Mouse (Mus musculus) liver, adult 2 months (tissue): Measurements from ENCODE around the gene Calhm4. TPM values are rescaled to one million over a fixed set of nuclear protein-coding genes. Genes with fewer than 3 reads are reported as not detected.

Experiments
- DNase-seq: peaks from one replicate; pipeline ENCODE4 v3.0.0-alpha.2; 2011; ENCODE audit warnings: low read depth, low spot score; ENCODE audit errors: extremely low read depth
- H3K27ac ChIP-seq: fragments of 200-500 bp; replicated peaks from 2 replicates; pipeline ENCODE4 v1.5.1; 2012; ENCODE audit warnings: low read depth, mild to moderate bottlenecking, control low read depth, inconsistent platforms, low read length; ENCODE audit not compliant: insufficient read depth
- H3K27me3 ChIP-seq: fragments of 200-500 bp; 2 replicates; pipeline ENCODE4 v1.6.1; 2012; ENCODE audit warnings: mild to moderate bottlenecking, moderate library complexity, low read length, inconsistent platforms; ENCODE audit not compliant: control insufficient read depth, insufficient read depth
- H3K36me3 ChIP-seq: fragments of 200-500 bp; 2 replicates; pipeline ENCODE4 v1.6.1; 2012; ENCODE audit warnings: low read length, inconsistent platforms; ENCODE audit not compliant: control insufficient read depth, insufficient read depth
- H3K4me1 ChIP-seq: fragments of 200-500 bp; 2 replicates; pipeline ENCODE4 v1.6.1; 2011; ENCODE audit warnings: low read length; ENCODE audit not compliant: control insufficient read depth, insufficient read depth
- H3K4me3 ChIP-seq: fragments of 200-500 bp; 2 replicates; pipeline ENCODE4 v1.5.1; 2011; ENCODE audit warnings: low read depth, mild to moderate bottlenecking, control low read depth, low read length, moderate library complexity; ENCODE audit not compliant: insufficient read depth
- H3K79me2 ChIP-seq: fragments of 200-500 bp; 2 replicates; pipeline ENCODE4 v1.6.1; 2012; ENCODE audit warnings: inconsistent platforms, mild to moderate bottlenecking, low read length, moderate library complexity; ENCODE audit not compliant: control insufficient read depth, insufficient read depth
- H3K9ac ChIP-seq: fragments of 200-500 bp; 2 replicates; pipeline ENCODE4 v1.6.1; 2012; ENCODE audit warnings: low read depth, mild to moderate bottlenecking, control low read depth, inconsistent platforms, low read length
- CTCF ChIP-seq: fragments of 200-500 bp; IDR thresholded peaks from 2 replicates; pipeline ENCODE4 v1.5.1; 2011; ENCODE audit warnings: low read depth, low read length, control low read depth
- POLR2A ChIP-seq: fragments of 200-500 bp; IDR thresholded peaks from 2 replicates; pipeline ENCODE4 v1.6.1; 2011; ENCODE audit warnings: low read length, control low read depth; ENCODE audit not compliant: insufficient read depth; ENCODE audit errors: extremely low read depth
- WGBS: fragments of 180-500 bp; shearing (Covaris S2); methylation state at CpG from one replicate; pipeline ENCODE4 v1.1.7; 2018; 5-methylcytosine and 5-hydroxymethylcytosine counted together
- polyA plus RNA-seq: library from polyadenylated mRNA; depleted of rRNA; stranded (reverse); fragments of >200 nt; gene quantifications from 2 replicates; pipeline ENCODE4 v1.2.3, GENCODE M21; 2012; rRNA removed
- total RNA-seq: library from RNA; depleted of rRNA; stranded (reverse); fragments of >200 nt; gene quantifications from 2 replicates; pipeline ENCODE4 v1.2.3, GENCODE M21; 2014; rRNA removed

Calhm4 gene
- total RNA-seq (not detected in 2 replicates), polyA plus RNA-seq (not detected in 2 replicates)

- H3K79me2 ChIP-seq = no peaks in the 10 kb centered on the region
- 79% methylated on average over 5 of the region's 5 CpGs for WGBS
- H3K27ac ChIP-seq = no peak within 1 kb of the TSS
- H3K4me1 ChIP-seq = no peaks in the 10 kb centered on the region
- H3K9ac ChIP-seq = no peak within 1 kb of the TSS
- no peak within 1 kb of the TSS for H3K4me3 ChIP-seq
- H3K36me3 ChIP-seq = no peaks in the 10 kb centered on the region
- TF ChIP-seq POLR2A (no peak), CTCF (no peak)
- DNase-seq = no peak
- no peaks in the 10 kb centered on the region for H3K27me3 ChIP-seq
These were observed at the start of gene Calhm4 for GRCm38 (mm10) chr10:34044210-34044609. Calhm4 (minus strand) TSS chr10:34044310.

GRCm38 (mm10) chr10:34091888-34092287, 47.8 kb upstream of the Calhm4 start:
- Histone ChIP-seq H3K9ac (no peak overlapping the region), H3K79me2 (no peaks in the 10 kb centered on the region), H3K27me3 (no peaks in the 10 kb centered on the region), H3K4me1 (no peaks in the 10 kb centered on the region), H3K36me3 (no peaks in the 10 kb centered on the region), H3K27ac (no peak overlapping the region), H3K4me3 (no peak overlapping the region)
- 70% methylated on average over 5 of the region's 5 CpGs for WGBS
- TF ChIP-seq CTCF (no peak), POLR2A (no peak)
- DNase-seq = no peak

GRCm38 (mm10) chr10:34090481-34090880, 46.4 kb upstream of the Calhm4 start:
- Histone ChIP-seq H3K27me3 (no peaks in the 10 kb centered on the region), H3K36me3 (no peaks in the 10 kb centered on the region), H3K27ac (no peak overlapping the region), H3K4me3 (no peak overlapping the region), H3K79me2 (no peaks in the 10 kb centered on the region), H3K9ac (no peak overlapping the region), H3K4me1 (no peaks in the 10 kb centered on the region)
- DNase-seq = no peak
- TF ChIP-seq POLR2A (no peak), CTCF (no peak)
- WGBS = 74% methylated on average over 1 of the region's 1 CpGs

- no peak overlapping the region for H3K4me3 ChIP-seq
- H3K4me1 ChIP-seq = no peaks in the 10 kb centered on the region
- no peaks in the 10 kb centered on the region for H3K27me3 ChIP-seq
- no peaks in the 10 kb centered on the region for H3K79me2 ChIP-seq
- 69% methylated on average over 3 of the region's 3 CpGs for WGBS
- no peak overlapping the region for H3K9ac ChIP-seq
- no peak overlapping the region for H3K27ac ChIP-seq
- no peak for DNase-seq
- TF ChIP-seq POLR2A = no peak
- no peak for TF ChIP-seq CTCF
- H3K36me3 ChIP-seq = no peaks in the 10 kb centered on the region
These were observed 45.4 kb upstream of the Calhm4 start for GRCm38 (mm10) chr10:34089517-34089916.

- no peaks in the 10 kb centered on the region for H3K79me2 ChIP-seq
- H3K4me3 ChIP-seq = no peak overlapping the region
- H3K36me3 ChIP-seq = no peaks in the 10 kb centered on the region
- H3K27ac ChIP-seq = no peak overlapping the region
- no peak for TF ChIP-seq CTCF
- no peak for TF ChIP-seq POLR2A
- no peaks in the 10 kb centered on the region for H3K4me1 ChIP-seq
- H3K27me3 ChIP-seq = no peaks in the 10 kb centered on the region
- no peak for DNase-seq
- 94% methylated on average over 2 of the region's 2 CpGs for WGBS
- no peak overlapping the region for H3K9ac ChIP-seq
These were observed 44.4 kb upstream of the Calhm4 start for GRCm38 (mm10) chr10:34088515-34088914.

- no peak overlapping the region for H3K4me3 ChIP-seq
- H3K4me1 ChIP-seq = no peaks in the 10 kb centered on the region
- no peaks in the 10 kb centered on the region for H3K27me3 ChIP-seq
- WGBS = 86% methylated on average over 1 of the region's 1 CpGs
- TF ChIP-seq POLR2A (no peak), CTCF (no peak)
- no peak overlapping the region for H3K27ac ChIP-seq
- H3K9ac ChIP-seq = no peak overlapping the region
- no peaks in the 10 kb centered on the region for H3K36me3 ChIP-seq
- DNase-seq = no peak
- no peaks in the 10 kb centered on the region for H3K79me2 ChIP-seq
These were observed 42.4 kb upstream of the Calhm4 start for GRCm38 (mm10) chr10:34086514-34086913.
